Mouse (Mus musculus) kidney, embryonic 16.5 days (tissue): Measurements from ENCODE around the gene Gm32802. TPM values are rescaled to one million over a fixed set of nuclear protein-coding genes. Genes with fewer than 3 reads are reported as not detected.
"Not testable (repeated sequence)": the region's sequence is repeated elsewhere in the genome, so short reads cannot be mapped to it uniquely, and the experiment has no call there.

ENCODE experiments used
- ATAC-seq: fragments of 200-750 bp; cut with Nextera tagmentation; 2 replicates; pipeline ENCODE4 v1.8.0; 2017; ENCODE audit warnings: moderate TSS enrichment; ENCODE audit not compliant: low FRiP score, low TSS enrichment
- H3K27ac ChIP-seq: fragments of 300-500 bp; sonication (generic); 2 replicates; pipeline ENCODE4 v1.5.1; 2014; ENCODE audit warnings: low read length
- H3K27me3 ChIP-seq: fragments of 300-500 bp; sonication (generic); 2 replicates; pipeline ENCODE4 v1.6.1; 2014; ENCODE audit warnings: low read length, control low read depth, mixed read lengths; ENCODE audit not compliant: insufficient read depth
- H3K36me3 ChIP-seq: fragments of 300-500 bp; sonication (generic); 2 replicates; pipeline ENCODE4 v1.6.1; 2014; ENCODE audit warnings: low read length, control low read depth, mixed read lengths; ENCODE audit not compliant: insufficient read depth
- H3K4me1 ChIP-seq: fragments of 300-500 bp; sonication (generic); 2 replicates; pipeline ENCODE4 v1.6.1; 2014; ENCODE audit warnings: low read length, control low read depth, mixed read lengths; ENCODE audit not compliant: insufficient read depth
- H3K4me2 ChIP-seq: fragments of 300-500 bp; sonication (generic); replicated peaks from 2 replicates; pipeline ENCODE4 v1.6.1; 2014; ENCODE audit warnings: low read depth, low read length
- H3K4me3 ChIP-seq: fragments of 300-500 bp; sonication (generic); 2 replicates; pipeline ENCODE4 v1.5.1; 2014; ENCODE audit warnings: mild to moderate bottlenecking, low read length
- H3K9ac ChIP-seq: fragments of 300-500 bp; sonication (generic); replicated peaks from 2 replicates; pipeline ENCODE4 v1.6.1; 2014; ENCODE audit warnings: low read length
- H3K9me3 ChIP-seq: fragments of 300-500 bp; sonication (generic); 2 replicates; pipeline ENCODE4 v1.6.1; 2016; ENCODE audit warnings: low read length, control low read depth
- WGBS: fragments of 180-500 bp; shearing (Covaris S2); extraction: QIAGEN DNeasy Blood & Tissue Kit; methylation state at CpG from one replicate; pipeline ENCODE4 v1.1.7; 2014; 5-methylcytosine and 5-hydroxymethylcytosine counted together
- polyA plus RNA-seq: library from polyadenylated mRNA; unstranded; fragments of >200 nt; fragmentation: Nextera tagmentation; extraction: Ambion mirVana; gene quantifications from 2 replicates; pipeline ENCODE4 v1.2.1, GENCODE M21; 2015

Gm32802 gene
- polyA plus RNA-seq = 0.08 TPM in 1 of 2 replicates, not detected in the other

GRCm38 (mm10) chr10:118258388-118258787 lies at the start of gene Gm32802:
Gm32802 (plus strand) TSS chr10:118258688.
- H3K4me1 ChIP-seq, H3K36me3 ChIP-seq, H3K4me3 ChIP-seq, H3K9ac ChIP-seq, H3K4me2 ChIP-seq, H3K27ac ChIP-seq, H3K27me3 ChIP-seq, H3K9me3 ChIP-seq, ATAC-seq: not testable (repeated sequence)
- WGBS = no CpG with 5 or more reads among the region's 13 CpGs

- not testable (repeated sequence) for ATAC-seq, H3K36me3 ChIP-seq
- 90% methylated on average over 2 of the region's 4 CpGs for WGBS
Observed at GRCm38 (mm10) chr10:118215719-118216393, 42.6 kb upstream of the Gm32802 start.

DNA sequence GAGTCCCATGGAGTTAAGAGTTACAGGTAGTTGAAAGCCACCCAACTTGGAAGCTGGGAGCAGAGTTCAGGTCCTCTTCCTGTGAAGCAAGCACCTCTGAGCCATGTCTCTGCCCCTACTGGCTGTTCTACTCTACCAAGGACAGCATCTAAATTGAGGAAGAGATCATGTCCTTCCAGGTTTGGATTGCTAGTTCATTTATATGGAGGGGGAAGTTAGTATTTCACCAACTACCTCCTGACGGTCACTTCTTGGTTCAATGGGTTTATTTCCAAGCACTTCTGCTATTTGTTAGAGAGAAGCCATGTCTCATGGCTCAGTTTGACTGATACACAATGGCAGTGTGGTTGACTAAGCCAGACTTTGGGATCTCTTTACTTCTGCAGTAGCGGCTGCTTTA lies 30.9 kb upstream of the Gm32802 start:
- no CpG with 5 or more reads among the region's 2 CpGs for WGBS
- not testable (repeated sequence) for ATAC-seq

More at GRCm38 (mm10) chr10:118215719-118216393, 42.6 kb upstream of the Gm32802 start:
- not testable (repeated sequence) for H3K27me3 ChIP-seq, H3K9ac ChIP-seq, H3K27ac ChIP-seq, H3K4me3 ChIP-seq, H3K4me2 ChIP-seq, H3K4me1 ChIP-seq, H3K9me3 ChIP-seq

GRCm38 (mm10) chr10:118232607-118233006 lies 25.9 kb upstream of the Gm32802 start:
- not testable (repeated sequence) for ATAC-seq, H3K9me3 ChIP-seq, H3K9ac ChIP-seq, H3K27ac ChIP-seq, H3K4me3 ChIP-seq, H3K27me3 ChIP-seq, H3K4me1 ChIP-seq, H3K36me3 ChIP-seq, H3K4me2 ChIP-seq
- no CpG with 5 or more reads among the region's 5 CpGs for WGBS

More for the DNA sequence above, 30.9 kb upstream of the Gm32802 start:
- H3K4me3 ChIP-seq, H3K27ac ChIP-seq, H3K9me3 ChIP-seq, H3K4me1 ChIP-seq, H3K36me3 ChIP-seq, H3K9ac ChIP-seq, H3K4me2 ChIP-seq, H3K27me3 ChIP-seq: not testable (repeated sequence)

- not testable (repeated sequence) for H3K4me1 ChIP-seq, H3K9me3 ChIP-seq, H3K4me3 ChIP-seq, ATAC-seq, H3K9ac ChIP-seq, H3K36me3 ChIP-seq, H3K4me2 ChIP-seq, H3K27me3 ChIP-seq, H3K27ac ChIP-seq
- no CpG with 5 or more reads among the region's 13 CpGs for WGBS
Observed at GRCm38 (mm10) chr10:118240680-118241079, 17.8 kb upstream of the Gm32802 start, which contains the start of gene Gm32717. Gm32717 (minus strand) TSS chr10:118240780.

DNA sequence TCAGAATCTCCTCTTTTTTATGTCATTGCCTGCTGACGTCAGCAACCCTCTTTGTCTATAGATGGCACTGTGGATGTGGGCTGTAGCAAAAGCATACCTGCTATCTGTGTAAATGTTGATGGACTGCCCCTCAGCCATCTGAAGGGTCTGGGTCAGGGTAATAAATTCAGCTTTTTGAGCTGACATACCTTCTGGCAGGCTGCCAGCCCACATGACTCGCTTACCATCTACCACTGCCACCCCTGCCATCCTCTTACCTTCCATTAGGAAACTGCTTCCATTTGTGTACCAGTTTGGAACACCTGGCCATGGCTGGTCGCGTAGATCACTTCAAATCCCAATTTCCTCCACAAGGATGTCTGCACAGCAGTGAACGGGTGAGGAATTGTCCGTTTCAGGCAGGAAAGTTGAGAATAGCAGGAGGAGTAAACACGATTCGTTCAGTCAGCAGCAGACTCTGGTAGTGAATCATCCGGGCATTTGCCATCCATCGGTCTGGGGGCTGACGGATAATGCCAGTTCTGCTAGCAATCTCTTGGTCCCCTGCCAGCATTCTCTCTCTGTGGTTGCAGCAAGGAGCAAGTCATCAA lies 9.4 kb upstream of the Gm32802 start:
- not testable (repeated sequence) for H3K4me3 ChIP-seq, ATAC-seq, H3K27ac ChIP-seq, H3K9me3 ChIP-seq, H3K4me1 ChIP-seq, H3K27me3 ChIP-seq, H3K36me3 ChIP-seq, H3K9ac ChIP-seq, H3K4me2 ChIP-seq
- WGBS = 49% methylated on average over 11 of the region's 11 CpGs

DNA sequence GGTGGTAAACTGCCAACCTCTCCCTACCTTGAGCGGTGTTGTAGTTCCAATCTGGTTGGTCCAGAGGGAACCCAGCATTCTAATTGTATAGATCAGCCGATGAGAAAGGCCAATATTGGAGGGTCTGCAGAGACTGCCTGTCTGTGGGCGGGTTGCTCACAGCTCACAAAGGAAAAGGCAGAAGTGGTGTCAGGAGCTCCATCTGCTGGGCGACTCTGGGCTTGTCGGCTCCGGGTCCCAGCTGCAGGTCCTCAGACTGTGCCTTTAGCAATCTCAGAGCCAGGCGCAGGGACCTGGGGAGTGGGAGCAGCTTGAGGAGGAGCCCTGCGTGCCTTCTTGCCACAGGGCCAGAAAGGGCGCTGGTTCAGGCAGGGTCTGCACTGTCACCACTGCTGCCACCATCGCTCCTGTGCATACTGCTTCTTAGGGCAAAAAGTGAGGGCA lies 7.6 kb upstream of the Gm32802 start:
- ATAC-seq = peak; percentile 59; the same call in 1 of the 2 replicates
- Histone ChIP-seq H3K9ac (no peak overlapping the region), H3K9me3 (no peaks in the 10 kb centered on the region), H3K4me2 (peak overlapping the region; percentile 36), H3K4me3 (no peak overlapping the region), H3K27me3 (no peaks in the 10 kb centered on the region), H3K27ac (no peak overlapping the region), H3K36me3 (no peaks in the 10 kb centered on the region), H3K4me1 (peaks cover 3% of the 10 kb centered on the region; the same call in 1 of the 2 replicates)
- WGBS = 21% methylated on average over 10 of the region's 10 CpGs

DNA sequence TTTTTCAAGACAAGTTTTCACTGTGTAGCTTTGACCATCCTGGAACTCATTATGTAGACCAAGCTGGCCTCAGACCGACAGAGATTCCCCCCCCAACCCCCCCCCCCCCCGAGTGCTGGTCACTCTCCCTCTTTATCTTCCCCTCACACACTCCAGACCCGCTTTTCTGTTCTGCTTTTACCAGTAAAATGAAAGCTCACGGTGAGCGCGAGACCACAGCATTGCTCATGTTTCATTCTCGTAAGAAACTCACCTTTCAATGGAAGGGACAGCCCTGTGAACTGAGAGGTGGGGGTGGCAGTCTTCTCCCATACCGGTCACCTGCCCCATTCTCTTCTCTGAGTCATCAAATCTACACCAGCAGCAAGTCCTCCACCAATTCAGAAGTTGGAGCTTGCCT lies 10.3 kb downstream of the Gm32802 start:
- not testable (repeated sequence) for H3K27ac ChIP-seq, H3K36me3 ChIP-seq, ATAC-seq, H3K4me1 ChIP-seq, H3K4me3 ChIP-seq, H3K9me3 ChIP-seq, H3K9ac ChIP-seq, H3K27me3 ChIP-seq, H3K4me2 ChIP-seq
- 67% methylated on average over 1 of the region's 8 CpGs for WGBS

- ATAC-seq = not testable (repeated sequence)
- no CpG with 5 or more reads among the region's 2 CpGs for WGBS
Observed at GRCm38 (mm10) chr10:118271416-118271815, 12.9 kb downstream of the Gm32802 start.

GRCm38 (mm10) chr10:118278069-118278468 lies 19.6 kb downstream of the Gm32802 start:
- not testable (repeated sequence) for H3K36me3 ChIP-seq, H3K27ac ChIP-seq, H3K4me1 ChIP-seq, H3K9me3 ChIP-seq, H3K4me3 ChIP-seq, H3K4me2 ChIP-seq, ATAC-seq, H3K27me3 ChIP-seq, H3K9ac ChIP-seq
- WGBS = no CpG with 5 or more reads among the region's 4 CpGs

More at GRCm38 (mm10) chr10:118271416-118271815, 12.9 kb downstream of the Gm32802 start:
- H3K4me1 ChIP-seq, H3K9me3 ChIP-seq, H3K27ac ChIP-seq, H3K4me2 ChIP-seq, H3K36me3 ChIP-seq, H3K27me3 ChIP-seq, H3K4me3 ChIP-seq, H3K9ac ChIP-seq: not testable (repeated sequence)
